Mouse (Mus musculus) cerebellum, adult 2 months (tissue): Measurements from ENCODE around the gene Kcnb1.

ENCODE experiments used
- CTCF ChIP-seq: fragments of 200-500 bp; IDR thresholded peaks from 2 replicates; pipeline ENCODE4 v1.5.1; 2011; ENCODE audit warnings: low read depth, mild to moderate bottlenecking, control low read depth, low read length, moderate library complexity, borderline replicate concordance; ENCODE audit not compliant: insufficient read depth
- POLR2A ChIP-seq: fragments of 200-500 bp; IDR thresholded peaks from 2 replicates; pipeline ENCODE4 v1.6.1; 2011; ENCODE audit warnings: low read length, control low read depth, borderline replicate concordance; ENCODE audit not compliant: insufficient read depth

GRCm38 (mm10) chr2:167159721-167160120 is 30.2 kb downstream of the Kcnb1 start:
- TF ChIP-seq POLR2A = no peak
- TF ChIP-seq CTCF = no peak
